Mouse (Mus musculus): ENCODE results near the gene Hlx.

Hlx gene

DNA sequence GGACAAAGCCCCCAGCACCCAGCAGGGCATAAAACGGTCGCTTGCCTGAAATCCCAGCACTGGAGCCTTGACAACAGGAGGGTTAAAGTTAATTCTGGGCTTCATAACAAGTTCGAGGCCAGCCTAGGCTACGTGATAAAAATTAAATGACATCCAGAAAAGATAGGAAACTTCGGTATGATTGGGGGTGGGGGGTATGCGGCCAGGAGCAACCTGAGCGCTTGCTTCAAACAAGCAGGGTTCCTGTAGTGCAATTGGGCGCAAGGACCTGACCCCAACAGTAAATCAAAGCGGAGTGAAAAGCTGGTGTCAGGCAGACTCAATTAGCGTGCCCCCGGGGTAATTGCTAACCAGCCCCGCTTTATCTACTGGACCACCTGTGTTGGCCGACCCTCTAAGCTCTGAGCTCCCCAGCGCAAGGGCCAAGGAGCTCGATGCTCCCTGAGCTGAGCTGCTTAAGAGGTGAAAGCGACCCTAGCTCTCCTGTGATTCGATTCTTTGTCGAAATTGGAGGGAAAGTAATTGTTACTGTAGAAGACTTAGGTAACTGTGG lies 15.3 kb downstream of the Hlx start:
- in situ Hi-C loops (cut with MboI, MseI): no loop called here

DNA sequence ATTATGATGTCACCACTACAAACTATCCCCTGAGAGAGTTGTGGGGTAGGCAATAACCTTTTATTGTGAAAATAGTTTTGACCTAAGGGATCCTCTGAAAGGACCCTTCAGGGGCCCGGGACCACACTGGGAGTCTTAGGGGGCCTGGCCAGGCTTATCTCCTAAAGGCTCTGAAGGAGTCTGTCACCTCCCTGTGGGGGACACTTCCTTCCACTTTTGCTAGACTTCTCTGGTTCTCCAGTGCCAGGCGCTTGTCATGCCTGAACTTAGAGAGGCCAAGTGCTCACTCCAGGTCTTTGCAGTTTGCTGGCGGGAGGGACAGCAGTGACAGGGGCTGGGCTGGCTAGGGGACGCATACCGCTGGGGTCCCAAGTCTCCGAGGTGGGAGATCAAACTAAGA lies 16.3 kb downstream of the Hlx start:
- in situ Hi-C loops (cut with MboI, MseI): no loop called here

DNA sequence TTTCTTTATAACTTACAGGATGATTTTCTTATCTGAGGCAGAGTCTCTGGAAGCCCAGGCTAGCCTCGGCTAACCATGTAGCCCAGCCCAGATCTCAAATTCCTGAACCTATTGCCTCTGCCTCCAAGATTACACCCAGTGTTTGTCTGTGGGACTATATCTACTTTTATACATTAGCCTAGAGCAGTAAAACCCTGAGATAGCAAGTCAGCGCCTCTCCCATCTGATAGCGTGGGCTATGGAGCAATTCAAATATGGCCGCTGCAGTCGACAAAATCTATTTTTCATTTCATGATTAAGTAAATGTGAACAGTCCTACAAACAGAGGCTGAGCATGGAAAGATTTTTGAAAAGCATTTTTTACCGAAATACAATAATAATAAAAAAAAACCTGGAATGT lies 16.7 kb downstream of the Hlx start:
- in situ Hi-C loops (cut with MboI, MseI): no loop called here

DNA sequence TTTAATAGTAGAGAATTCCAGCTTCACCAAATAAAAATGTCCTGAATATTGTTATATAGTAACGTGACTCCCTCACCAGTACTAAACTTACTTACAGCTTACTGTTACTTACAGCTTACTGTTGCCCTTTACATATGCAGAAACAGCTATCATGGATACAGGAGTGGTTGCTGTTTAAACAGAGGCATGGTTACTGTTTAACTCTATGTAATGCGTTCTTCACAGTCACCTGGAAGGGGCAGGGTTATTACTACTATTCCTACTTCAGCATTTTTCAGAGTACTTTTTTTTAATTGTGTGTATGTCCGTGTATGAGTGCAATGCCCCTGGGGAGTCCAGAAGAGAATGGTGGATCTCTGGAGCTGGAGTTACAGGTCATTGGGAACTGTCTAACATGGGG lies 17.9 kb downstream of the Hlx start:
- in situ Hi-C loops (cut with MboI, MseI): no loop called here

DNA sequence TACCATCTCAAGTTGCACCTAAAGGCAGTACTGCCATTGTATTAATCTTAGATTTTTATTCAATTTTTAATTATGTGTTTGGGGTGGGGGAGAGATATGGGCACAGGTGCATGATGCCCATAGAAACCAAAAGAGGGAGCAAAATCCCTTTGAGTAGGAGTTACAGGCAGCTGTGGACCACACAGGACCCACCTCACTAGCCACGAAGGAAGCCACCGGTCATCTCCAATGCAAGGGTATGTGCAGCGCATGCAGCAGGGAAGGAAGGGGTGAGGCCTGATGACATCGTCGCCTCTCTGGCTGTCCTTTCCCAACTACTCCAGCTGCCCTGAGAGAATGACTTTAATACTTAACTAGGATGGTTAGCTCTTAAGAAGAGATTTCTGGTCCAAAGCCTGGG lies 18.7 kb downstream of the Hlx start:
- in situ Hi-C loops (cut with MboI, MseI): no loop called here

DNA sequence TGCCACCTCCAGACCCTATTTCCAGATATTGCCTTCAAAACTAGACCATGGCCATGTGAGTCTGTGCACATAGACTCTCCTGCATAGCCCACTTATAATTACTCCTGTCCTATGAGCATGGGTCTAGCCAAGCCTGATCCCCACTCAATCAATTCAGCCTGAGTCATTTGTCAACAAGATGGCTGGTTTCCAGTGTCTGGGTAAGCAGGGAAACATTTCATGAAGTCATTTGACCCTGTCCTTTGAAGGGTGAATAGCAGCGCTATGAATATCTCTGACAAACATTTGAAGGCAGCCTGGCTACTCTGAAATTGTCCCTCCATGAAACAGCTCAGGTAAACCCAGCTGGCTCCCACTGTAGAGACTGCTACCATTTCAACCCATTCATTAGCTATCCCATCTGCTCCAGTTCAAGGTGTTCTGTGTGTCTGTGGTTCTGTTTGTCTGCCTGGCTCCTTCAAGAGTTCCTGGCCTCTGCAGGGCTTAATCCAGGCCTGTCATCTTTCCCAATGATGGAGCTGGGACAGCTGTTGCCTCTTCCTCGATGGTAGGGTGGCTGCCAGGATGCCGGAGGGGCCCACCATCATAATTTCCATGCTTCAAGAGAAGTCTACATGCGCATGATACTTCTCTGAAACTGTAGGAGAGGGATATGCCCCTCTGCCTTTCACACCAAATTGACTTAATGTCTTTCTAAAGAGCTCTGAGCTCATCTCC lies 24.7 kb downstream of the Hlx start:
- in situ Hi-C loops (cut with MboI, MseI): no loop called here

DNA sequence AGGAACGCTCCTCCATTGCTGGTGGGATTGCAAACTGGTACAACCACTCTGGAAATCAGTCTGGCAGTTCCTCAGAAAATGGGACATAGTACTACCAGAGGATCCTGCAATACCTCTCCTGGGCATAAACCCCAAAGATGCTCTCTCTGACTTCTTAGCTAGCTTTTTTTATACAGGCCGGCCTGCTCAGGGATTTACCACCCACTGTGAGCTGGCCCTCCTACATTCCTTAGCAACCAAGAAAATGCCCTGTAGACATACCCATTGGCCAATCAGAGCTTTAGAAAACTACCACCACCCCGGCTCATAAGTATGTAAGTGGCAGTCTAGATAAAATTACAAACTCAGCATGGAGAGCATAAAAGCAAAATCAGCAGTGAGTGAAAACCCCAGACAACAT lies 27.5 kb downstream of the Hlx start:
- in situ Hi-C loops (cut with MboI, MseI): no loop called here

DNA sequence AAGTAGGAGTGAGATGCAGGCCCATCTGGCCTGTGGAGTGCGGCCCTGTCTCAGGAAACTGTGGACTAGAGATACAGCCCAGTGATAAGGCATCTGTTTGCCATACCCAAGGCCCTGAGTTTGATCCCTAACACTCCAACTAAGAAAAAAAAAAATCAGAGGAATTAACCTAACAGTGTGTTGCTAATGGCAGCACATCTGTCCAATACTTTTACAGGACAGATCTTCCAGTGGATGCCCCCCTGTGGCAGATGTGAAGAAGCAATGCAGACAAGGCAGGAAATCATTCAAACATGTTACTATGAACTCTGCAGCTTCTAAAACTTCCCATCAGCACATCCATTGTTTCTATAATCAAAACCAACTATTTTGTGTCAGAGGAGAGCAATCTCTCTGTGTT lies 33.1 kb downstream of the Hlx start:
- in situ Hi-C loops (cut with MboI, MseI): no loop called here

DNA sequence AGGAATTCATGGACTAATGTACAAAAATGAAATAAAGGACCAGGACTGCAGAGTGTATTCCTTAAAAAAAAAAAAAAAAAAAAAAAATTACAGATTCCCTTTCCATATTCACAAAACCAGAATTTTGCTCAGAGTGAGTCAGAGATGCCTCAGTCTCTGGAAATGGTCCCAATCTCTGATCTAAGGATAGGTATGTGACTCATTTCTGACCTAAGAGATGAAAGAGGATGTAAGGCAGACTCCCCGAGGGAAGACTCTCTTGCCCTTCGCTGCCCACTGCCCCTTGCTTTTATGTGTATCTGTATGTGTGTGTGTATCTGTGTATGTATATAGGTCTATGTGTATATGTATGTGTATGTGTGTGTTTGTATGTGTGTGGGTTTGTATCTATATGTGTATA lies 37.0 kb downstream of the Hlx start:
- in situ Hi-C loops (cut with MboI, MseI): no loop called here

DNA sequence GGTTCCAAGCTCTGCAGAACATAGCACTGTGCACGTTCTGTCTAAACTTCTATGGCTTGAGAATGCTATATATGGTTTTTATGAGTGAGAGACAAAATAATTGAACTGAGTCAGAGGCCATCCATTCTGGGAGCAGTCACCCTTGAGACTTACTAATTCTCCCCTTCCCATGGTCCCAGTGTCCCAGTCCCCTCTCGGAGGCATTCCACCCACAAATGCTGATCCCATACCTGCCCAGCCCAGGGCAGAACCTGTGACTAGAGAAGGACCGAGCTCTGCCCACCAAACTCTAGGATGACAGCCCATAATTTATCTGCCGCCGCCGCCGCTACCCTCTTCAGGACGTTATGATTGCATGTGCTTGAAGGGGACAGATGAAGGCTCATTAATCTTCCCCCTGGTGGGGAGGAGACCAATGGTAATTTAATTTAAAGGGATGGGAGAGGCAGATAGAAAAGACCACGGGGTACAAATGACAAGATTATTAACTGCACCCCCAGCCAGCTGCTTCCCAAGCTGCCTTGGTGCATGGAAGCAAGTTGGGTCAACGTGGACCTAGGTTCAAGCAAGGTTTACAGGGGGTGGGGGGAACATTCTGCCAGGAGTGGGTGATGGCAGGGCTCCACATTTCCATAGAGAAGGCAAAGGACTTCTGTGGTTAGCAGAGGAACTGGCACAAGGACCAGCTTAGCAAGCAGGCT lies 40.1 kb downstream of the Hlx start:
- in situ Hi-C loops (cut with MboI, MseI): no loop called here

DNA sequence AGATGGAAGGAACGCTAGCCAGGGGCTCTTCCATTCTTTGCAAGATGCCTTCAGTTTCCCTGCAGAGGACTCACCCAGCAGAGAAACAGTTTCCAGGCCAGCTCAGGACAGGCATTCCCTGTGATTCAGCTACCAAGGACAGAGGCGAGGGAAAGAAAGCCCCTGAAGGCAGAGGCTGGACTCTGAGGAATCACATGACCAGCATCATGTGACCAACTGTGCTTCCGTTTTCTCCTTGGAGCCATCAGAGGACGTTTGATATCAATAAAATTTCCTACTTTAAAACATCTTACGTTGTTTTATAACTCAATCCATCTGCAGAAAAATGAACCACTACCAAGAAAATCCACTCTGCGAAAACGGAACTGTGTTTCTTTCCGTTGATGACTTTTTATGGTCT lies 41.2 kb downstream of the Hlx start:
- in situ Hi-C loops (cut with MboI, MseI): no loop called here

DNA sequence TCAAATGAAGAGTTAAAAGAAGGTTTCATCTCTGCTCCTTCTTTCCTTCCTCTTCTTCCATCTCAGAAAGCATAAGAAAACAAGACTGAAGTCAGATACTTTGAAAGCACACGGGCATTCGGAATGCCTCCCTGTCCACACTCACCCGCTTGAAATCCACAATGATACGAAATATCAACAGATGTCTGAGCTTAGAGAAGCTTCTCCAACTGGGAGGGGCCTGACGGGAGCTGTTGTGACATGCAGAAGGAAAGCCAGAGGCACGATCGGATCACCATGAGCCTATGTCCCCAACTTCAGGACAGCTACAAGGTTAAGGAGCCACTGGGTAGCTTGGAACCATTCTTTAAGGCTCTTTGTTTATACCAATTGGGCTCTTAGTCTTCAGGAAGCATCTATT lies 44.4 kb downstream of the Hlx start:
- in situ Hi-C loops (cut with MboI, MseI): no loop called here

DNA sequence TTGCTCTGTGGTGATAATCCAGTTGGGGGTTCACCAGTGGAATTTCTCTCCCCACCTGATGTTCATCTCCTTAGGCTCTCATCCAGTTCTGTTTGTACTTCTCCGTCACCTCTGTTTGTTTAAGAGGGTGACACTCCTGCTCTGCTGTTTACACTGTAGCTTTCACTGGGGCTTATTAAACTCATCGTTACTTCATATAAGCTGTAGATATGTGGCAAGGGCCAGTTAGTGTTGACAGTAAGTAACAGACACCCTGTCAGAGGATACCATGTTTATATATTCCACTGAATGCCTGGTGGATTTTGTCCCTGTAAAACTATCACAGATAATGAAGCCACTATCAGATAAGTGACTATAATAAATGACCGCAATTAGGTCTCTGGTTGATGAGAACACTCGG lies 44.9 kb downstream of the Hlx start:
- in situ Hi-C loops (cut with MboI, MseI): no loop called here

DNA sequence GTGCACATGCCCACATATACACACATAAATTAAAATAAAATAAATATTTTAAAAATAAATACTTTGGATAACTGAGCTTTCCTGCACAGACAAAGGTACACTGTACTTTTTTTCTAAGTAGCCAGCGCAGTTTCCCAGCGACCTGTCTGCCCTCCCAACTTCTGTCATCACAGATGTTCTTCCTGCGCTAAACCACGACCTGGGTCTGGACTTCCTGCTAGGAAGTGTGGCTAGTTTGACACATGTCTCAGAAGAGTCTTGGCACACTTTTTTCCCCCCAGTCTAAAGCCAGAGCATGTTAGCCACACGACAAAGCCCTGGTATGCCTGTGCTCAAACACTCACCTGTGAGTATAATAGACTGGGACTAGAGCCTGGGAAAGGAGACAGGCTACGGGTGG lies 48.9 kb downstream of the Hlx start:
- in situ Hi-C loops (cut with MboI, MseI): no loop called here

DNA sequence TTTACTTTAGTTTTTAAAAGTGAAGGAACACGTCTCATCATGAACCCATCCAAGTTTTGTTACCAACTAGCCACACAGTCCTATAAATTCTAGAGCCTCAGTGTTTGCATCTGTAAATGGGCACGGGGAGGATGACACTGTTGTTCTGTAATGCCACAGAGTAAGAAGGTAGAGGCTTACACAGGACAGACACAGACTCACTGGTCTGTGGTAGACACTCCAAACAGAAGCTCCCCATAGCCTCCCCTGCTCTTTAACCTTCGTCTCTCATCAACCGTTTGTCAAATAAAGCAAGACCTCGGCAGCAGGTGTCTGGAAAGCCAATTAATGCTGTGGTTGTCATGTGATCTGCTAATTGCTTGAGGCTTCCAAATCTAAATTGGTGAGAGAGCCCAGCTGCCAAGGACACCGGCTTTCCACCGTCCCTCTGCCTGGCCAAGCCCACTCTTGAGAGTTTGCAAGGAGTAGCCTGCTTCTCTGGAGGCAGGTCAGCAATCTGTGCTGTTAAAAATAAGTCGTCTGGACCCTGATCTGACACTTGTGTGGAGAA lies 52.9 kb downstream of the Hlx start:
- in situ Hi-C loops (cut with MboI, MseI): no loop called here

DNA sequence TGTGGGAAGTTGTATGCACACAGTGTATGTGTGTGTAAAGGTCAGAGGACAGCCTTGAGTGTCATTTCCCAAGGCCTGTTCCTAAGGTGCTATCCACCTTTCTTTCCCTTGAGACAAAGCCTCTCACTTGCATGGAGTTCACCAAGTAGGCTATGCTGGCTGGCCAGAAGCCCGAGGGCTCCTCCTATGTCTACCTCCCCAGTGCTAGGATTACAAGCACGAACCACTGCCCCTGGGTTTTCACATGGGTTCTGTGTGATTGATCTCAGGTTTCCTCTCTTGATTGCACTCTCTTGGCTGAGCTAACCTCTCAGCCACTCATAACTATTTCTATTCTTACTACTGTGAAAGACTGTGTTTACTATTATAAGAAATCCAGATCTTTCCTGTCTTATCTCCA lies 54.8 kb downstream of the Hlx start:
- in situ Hi-C loops (cut with MboI, MseI): no loop called here

All from T-helper 2 cell (primary cell).